Mouse (Mus musculus) heart, embryonic 11.5 days (tissue): ENCODE results near the gene Strap. TPM values are rescaled to one million over a fixed set of nuclear protein-coding genes. Genes with fewer than 3 reads are reported as not detected.

Experiments
- ATAC-seq: fragments of 200-750 bp; cut with Nextera tagmentation; replicated peaks from 2 replicates; pipeline ENCODE4 v1.8.0; 2017; ENCODE audit warnings: moderate library complexity; ENCODE audit not compliant: insufficient number of reproducible peaks, low FRiP score, low TSS enrichment
- H3K27ac ChIP-seq: fragments of 300-500 bp; sonication (generic); 2 replicates; pipeline ENCODE4 v1.5.1; 2014; ENCODE audit warnings: mild to moderate bottlenecking, low read depth, low read length
- H3K27me3 ChIP-seq: fragments of 300-500 bp; sonication (generic); 2 replicates; pipeline ENCODE4 v1.6.1; 2014; ENCODE audit warnings: mild to moderate bottlenecking, low read length, mixed read lengths; ENCODE audit not compliant: control insufficient read depth, insufficient read depth
- H3K36me3 ChIP-seq: fragments of 300-500 bp; sonication (generic); 2 replicates; pipeline ENCODE4 v1.6.1; 2014; ENCODE audit warnings: mild to moderate bottlenecking, low read length, moderate library complexity, mixed read lengths; ENCODE audit not compliant: control insufficient read depth, insufficient read depth
- H3K4me1 ChIP-seq: fragments of 300-500 bp; sonication (generic); 2 replicates; pipeline ENCODE4 v1.6.1; 2014; ENCODE audit warnings: low read length; ENCODE audit not compliant: control insufficient read depth, insufficient read depth
- H3K4me2 ChIP-seq: fragments of 300-500 bp; sonication (generic); 2 replicates; pipeline ENCODE4 v1.6.1; 2014; ENCODE audit warnings: mild to moderate bottlenecking, moderate library complexity
- H3K4me3 ChIP-seq: fragments of 300-500 bp; sonication (generic); 2 replicates; pipeline ENCODE4 v1.5.1; 2014; ENCODE audit warnings: low read depth, low read length
- H3K9ac ChIP-seq: fragments of 300-500 bp; sonication (generic); 2 replicates; pipeline ENCODE4 v1.6.1; 2014; ENCODE audit warnings: mild to moderate bottlenecking, low read depth, low read length, moderate library complexity
- H3K9me3 ChIP-seq: fragments of 300-500 bp; sonication (generic); replicated peaks from 2 replicates; pipeline ENCODE4 v1.6.1; 2016; ENCODE audit warnings: low read length; ENCODE audit not compliant: control insufficient read depth
- WGBS: fragments of 180-500 bp; shearing (Covaris S2); extraction: QIAGEN DNeasy Blood & Tissue Kit; methylation state at CpG from one replicate; pipeline ENCODE4 v1.1.7; 2014; ENCODE audit not compliant: insufficient replicate concordance; 5-methylcytosine and 5-hydroxymethylcytosine counted together
- polyA plus RNA-seq: library from polyadenylated mRNA; unstranded; fragments of >200 nt; fragmentation: Nextera tagmentation; extraction: Ambion mirVana; gene quantifications from 2 replicates; pipeline ENCODE4 v1.2.1, GENCODE M21; 2014

Strap gene
- polyA plus RNA-seq, 1 experiment from 2014 or later, result 148 TPM

DNA sequence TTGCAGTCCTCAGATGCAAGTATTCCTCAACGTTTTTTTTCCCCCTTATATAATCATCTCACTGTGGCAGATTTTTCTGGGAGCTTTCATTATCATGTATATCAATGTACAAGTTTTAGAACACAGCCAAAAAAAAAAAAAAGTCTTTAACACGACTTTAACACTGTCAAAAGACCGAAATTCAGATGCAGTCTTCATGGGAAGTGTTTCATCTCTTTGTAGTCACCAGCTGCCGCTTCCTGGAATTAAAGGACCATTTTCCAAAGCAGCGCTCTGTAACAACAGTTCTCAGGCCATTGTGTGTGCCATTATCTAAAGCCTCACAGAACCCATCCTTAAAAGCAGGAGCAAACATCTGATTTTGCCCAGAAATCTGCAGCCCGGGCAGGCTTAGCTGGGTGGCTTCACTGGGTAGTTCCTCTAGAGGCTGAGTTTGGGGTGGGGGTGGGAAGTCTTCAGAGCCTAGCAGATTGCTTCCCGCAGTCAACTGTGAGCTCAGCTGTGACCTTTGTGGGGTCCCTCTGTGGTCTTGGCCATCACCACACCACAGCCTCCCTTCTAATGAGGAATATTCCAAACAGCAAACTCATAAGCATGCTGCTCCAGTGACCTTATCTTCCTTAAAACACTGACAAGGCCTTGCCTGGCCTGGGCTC is 22.1 kb upstream of the Strap start:
- ATAC-seq, result no peak
- Histone ChIP-seq H3K4me3 (no peak overlapping the region), H3K4me2 (no peak overlapping the region), H3K36me3 (no peaks in the 10 kb centered on the region), H3K9me3 (no peaks in the 10 kb centered on the region), H3K27ac (no peak overlapping the region), H3K27me3 (no peaks in the 10 kb centered on the region), H3K4me1 (no peaks in the 10 kb centered on the region), H3K9ac (no peak overlapping the region)
- WGBS, result 52% methylated on average over 7 of the region's 7 CpGs

DNA sequence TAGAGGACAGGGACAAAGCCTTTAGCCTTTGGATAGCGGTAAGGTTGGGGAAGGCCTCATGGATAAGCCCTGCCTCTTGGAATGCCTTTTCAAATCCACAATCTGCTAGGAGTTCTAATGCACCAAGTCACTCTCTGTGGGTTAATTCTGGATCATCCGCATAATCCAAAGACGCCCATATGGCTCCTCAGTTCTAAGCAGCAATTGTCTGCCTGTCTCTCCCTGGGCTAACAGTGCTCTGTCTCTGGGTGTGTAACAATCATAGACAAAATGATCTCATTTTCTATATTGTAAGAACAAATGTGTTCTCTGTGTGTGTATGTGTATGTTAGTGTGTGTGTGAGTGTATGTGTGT is 21.6 kb upstream of the Strap start:
- Histone ChIP-seq H3K36me3 (no peaks in the 10 kb centered on the region), H3K4me1 (no peaks in the 10 kb centered on the region), H3K9ac (no peak overlapping the region), H3K9me3 (no peaks in the 10 kb centered on the region), H3K27ac (no peak overlapping the region), H3K27me3 (no peaks in the 10 kb centered on the region), H3K4me3 (no peak overlapping the region), H3K4me2 (no peak overlapping the region)
- no peak for ATAC-seq
- 71% methylated on average over 3 of the region's 3 CpGs for WGBS

DNA sequence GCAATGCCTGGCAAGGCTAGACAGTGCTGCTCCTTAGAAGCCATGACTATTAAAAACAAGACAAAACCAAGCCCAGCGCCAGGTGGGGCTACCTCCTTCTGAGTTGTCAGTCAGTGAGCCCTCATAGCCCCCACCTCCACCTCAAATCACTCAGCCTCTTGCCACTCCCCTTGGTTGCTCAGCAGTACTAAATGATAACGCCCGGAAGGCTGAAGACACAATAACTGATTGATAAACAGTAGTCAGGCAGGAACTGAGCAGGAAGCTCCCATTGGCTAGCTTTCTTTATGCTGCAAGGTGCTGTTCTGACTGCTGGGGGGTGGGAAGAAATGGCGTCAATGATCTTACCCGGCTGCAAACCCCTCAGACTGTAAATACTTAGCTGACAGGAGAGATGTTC is 18.1 kb upstream of the Strap start:
- no peak for ATAC-seq
- Histone ChIP-seq H3K4me3 (no peak overlapping the region), H3K36me3 (no peaks in the 10 kb centered on the region), H3K4me1 (no peaks in the 10 kb centered on the region), H3K27me3 (no peaks in the 10 kb centered on the region), H3K4me2 (no peak overlapping the region), H3K27ac (no peak overlapping the region), H3K9ac (no peak overlapping the region), H3K9me3 (no peaks in the 10 kb centered on the region)
- WGBS, result 34% methylated on average over 5 of the region's 5 CpGs

DNA sequence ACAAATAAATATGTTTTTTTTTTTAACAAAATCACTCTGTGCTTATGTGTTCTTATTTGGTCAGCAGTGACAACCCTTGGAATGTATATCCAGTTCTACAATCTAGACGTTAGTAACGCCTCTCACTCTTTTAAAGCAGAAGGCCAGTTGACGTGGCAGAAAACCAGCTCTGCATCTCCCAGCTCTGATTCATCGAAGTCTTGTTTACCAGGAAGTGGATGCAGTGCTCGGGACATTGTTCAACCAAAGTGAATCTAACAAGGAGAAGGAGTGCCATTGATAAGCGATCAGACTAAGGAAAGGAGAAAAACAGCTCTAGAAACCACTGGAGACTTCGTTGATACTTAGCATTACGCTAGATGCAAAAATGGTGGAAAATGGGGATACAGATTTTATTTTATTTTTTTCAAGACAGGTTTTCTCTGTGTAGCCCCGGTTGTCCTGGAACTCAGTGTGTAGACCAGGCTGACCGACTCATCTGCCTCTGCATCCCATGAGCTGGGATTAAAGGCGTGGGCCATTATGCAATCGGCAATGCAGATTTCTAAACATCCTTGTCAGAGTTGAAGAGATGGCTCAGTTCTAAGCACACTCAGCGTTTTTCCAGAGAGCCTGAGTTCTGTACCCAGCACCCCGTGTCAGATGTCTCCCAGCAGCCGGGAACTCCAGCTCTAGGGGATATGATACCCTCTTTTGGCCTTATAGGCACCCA is 12.5 kb upstream of the Strap start:
- no peak for ATAC-seq
- Histone ChIP-seq H3K9me3 (no peaks in the 10 kb centered on the region), H3K27ac (no peak overlapping the region), H3K9ac (no peak overlapping the region), H3K27me3 (peaks cover 4% of the 10 kb centered on the region; the same call in 1 of the 2 replicates), H3K4me3 (no peak overlapping the region), H3K4me2 (no peak overlapping the region), H3K36me3 (no peaks in the 10 kb centered on the region), H3K4me1 (no peaks in the 10 kb centered on the region)
- 81% methylated on average over 15 of the region's 15 CpGs for WGBS

DNA sequence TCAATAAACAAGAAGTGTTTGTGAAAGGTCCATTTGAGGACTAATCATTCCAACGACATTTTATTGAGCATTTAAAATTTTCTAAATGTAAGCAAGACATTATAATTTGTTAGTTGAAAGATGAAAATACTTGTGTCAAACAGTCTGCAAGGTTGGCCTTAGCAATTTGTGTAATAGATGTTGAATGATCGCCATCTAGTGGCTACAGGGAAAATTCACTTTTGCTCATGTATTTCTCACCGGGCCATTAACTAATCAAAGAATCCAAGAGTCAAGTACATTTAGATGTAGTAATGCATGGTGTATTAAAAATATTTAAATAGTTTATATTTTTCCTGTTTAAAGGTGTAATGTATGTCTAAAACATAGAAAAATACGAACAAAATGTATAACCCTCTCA is 11.0 kb upstream of the Strap start:
- Histone ChIP-seq H3K27me3 (peaks cover 4% of the 10 kb centered on the region; the same call in 1 of the 2 replicates), H3K9me3 (no peaks in the 10 kb centered on the region), H3K4me3 (no peak overlapping the region), H3K27ac (no peak overlapping the region), H3K4me1 (no peaks in the 10 kb centered on the region), H3K36me3 (no peaks in the 10 kb centered on the region), H3K9ac (no peak overlapping the region), H3K4me2 (no peak overlapping the region)
- no peak for ATAC-seq
- WGBS, result 8% methylated on average over 4 of the region's 4 CpGs

DNA sequence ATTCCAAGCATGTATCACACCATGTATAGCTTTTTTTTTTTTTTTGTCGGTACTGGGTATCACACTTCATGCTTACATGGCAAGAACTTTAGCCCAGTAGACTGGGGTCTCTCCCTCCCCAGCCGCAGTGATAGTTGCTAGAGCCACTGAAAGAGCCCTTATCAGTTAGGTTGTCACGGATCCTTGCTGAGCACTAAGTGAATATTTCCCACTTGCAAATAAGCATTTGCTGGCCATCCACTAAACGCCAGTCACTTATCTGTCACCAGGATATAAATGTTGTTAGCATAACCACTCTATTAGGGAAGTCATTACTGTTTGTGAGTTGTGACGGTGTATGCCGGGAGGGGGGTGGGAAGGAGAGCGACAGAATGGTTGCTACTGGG is 425 bp upstream of the Strap start:
- H3K4me3 ChIP-seq, result peak overlapping the region; percentile 84
- peak; percentile 52 for ATAC-seq
- 3% methylated on average over 7 of the region's 7 CpGs for WGBS
- H3K4me1 ChIP-seq, result peaks cover 9% of the 10 kb centered on the region
- peaks cover 5% of the 10 kb centered on the region for H3K36me3 ChIP-seq
- no peaks in the 10 kb centered on the region for H3K27me3 ChIP-seq
- peak overlapping the region; percentile 79 for H3K4me2 ChIP-seq
- peak overlapping the region; percentile 90 for H3K9ac ChIP-seq
- H3K9me3 ChIP-seq, result no peaks in the 10 kb centered on the region
- peak overlapping the region; percentile 64 for H3K27ac ChIP-seq

DNA sequence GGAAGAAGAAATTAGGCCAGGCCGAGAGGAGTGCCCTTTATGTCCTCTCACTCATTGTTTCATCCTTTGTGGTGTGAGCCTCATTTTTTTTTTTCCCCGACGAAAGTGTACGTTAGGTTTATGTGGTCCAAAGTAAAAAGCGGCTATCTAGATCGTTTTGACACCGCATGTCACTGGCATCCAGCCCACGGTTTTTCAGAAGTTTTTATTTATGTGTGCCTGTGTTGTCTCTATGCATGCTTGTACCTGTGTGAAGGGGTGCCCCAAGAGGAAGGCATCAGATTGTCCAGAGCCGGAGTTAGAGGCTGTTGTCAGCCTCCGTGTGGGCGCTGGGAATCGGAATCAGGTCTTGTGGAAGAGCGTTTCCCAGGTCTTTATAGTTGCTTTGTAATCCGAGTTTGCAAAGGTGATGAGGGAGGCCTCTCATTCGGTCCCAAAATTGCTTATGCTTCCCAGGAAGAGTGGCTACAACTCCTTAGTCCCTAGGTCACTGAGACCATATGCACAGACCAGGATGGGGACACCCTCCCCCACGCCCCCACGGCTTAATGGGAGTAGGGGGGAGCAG is 877 bp downstream of the Strap start:
- H3K9ac ChIP-seq, result peak overlapping the region; percentile 90
- no peaks in the 10 kb centered on the region for H3K27me3 ChIP-seq
- peak overlapping the region; percentile 64 for H3K27ac ChIP-seq
- H3K4me1 ChIP-seq, result peaks cover 9% of the 10 kb centered on the region
- WGBS, result 9% methylated on average over 17 of the region's 17 CpGs
- H3K4me3 ChIP-seq, result peak overlapping the region; percentile 84
- ATAC-seq, result no peak
- no peaks in the 10 kb centered on the region for H3K9me3 ChIP-seq
- peak overlapping the region; percentile 79 for H3K4me2 ChIP-seq
- peaks cover 16% of the 10 kb centered on the region for H3K36me3 ChIP-seq

DNA sequence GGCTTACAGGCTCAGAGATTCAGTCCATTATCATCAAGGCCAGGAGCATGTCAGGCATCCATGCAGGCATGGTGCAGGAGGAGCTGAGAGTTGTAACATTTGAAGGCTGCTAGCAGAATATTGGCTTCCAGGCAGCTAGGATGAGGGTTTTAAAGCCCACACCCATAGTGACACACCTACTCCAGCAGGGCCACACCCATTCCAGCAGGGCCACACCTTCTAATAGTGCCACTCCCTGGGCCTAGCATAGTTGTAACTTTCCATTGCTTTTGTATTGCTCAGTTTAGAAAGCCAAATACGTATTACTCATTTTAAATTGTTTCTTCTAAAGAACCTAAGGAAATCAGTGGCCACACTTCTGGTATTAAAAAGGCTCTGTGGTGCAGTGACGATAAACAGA is 6.1 kb downstream of the Strap start:
- 87% methylated on average over 2 of the region's 2 CpGs for WGBS
- Histone ChIP-seq H3K9me3 (no peaks in the 10 kb centered on the region), H3K27me3 (no peaks in the 10 kb centered on the region), H3K4me1 (peaks cover 6% of the 10 kb centered on the region), H3K27ac (no peak overlapping the region), H3K9ac (no peak overlapping the region), H3K36me3 (peaks cover 26% of the 10 kb centered on the region), H3K4me3 (no peak overlapping the region), H3K4me2 (no peak overlapping the region)
- ATAC-seq, result no peak
